Mouse (Mus musculus) granulocyte monocyte progenitor cell, adult 5-6 weeks (primary cell): ENCODE data around the gene Zer1. TPM values are rescaled to one million over a fixed set of nuclear protein-coding genes. Genes with fewer than 3 reads are reported as not detected.
A peak's percentile ranks its signal among the peaks of the same experiment; 100 is the strongest.
"Not testable (repeated sequence)": the region's sequence is repeated elsewhere in the genome, so short reads cannot be mapped to it uniquely, and the experiment has no call there.

Experiments
- ATAC-seq: replicated peaks from 2 replicates; pipeline ENCODE4 v1.8.0; 2016; ENCODE audit warnings: mild to moderate bottlenecking, moderate TSS enrichment, inconsistent platforms; ENCODE audit not compliant: poor library complexity, severe bottlenecking
- total RNA-seq, 2 experiments: library from RNA; stranded (forward) in 1 of 2; stranded (reverse) in 1 of 2; fragments of 200-712, 200-1000 nt in 1 of 2; fragments of >200 nt in 1 of 2; fragmentation: Nextera tagmentation in 1 of 2; gene quantifications; 2 replicates each; pipeline ENCODE4 v1.2.3; 2014 to 2017

The Zer1 gene
- total RNA-seq (2014; fragmentation: Nextera tagmentation) (18.3 and 22.7 TPM in 2 replicates), total RNA-seq (2017) (8.5 and 10.6 TPM in 2 replicates)

GRCm38 (mm10) chr2:30124472-30125274 lies at the start of gene Zer1:
Gene Zer1 (minus strand): TSS chr2:30124585.
- ATAC-seq, result peak; percentile 97

GRCm38 (mm10) chr2:30173541-30174240 lies 49.3 kb upstream of the Zer1 start:
- ATAC-seq, result no peak

- peak; percentile 2; the same call in 1 of the 2 replicates for ATAC-seq
Observed at GRCm38 (mm10) chr2:30171997-30172382, 47.6 kb upstream of the Zer1 start.

GRCm38 (mm10) chr2:30171371-30171996 lies 47.1 kb upstream of the Zer1 start, which contains the start of gene Endog:
Gene Endog (plus strand): TSS chr2:30171493.
- ATAC-seq, result peak; percentile 89

GRCm38 (mm10) chr2:30166677-30167076 lies 42.3 kb upstream of the Zer1 start:
- no peak for ATAC-seq

- ATAC-seq, result no peak
Observed at GRCm38 (mm10) chr2:30164340-30164932, 40.1 kb upstream of the Zer1 start.

- ATAC-seq, result peak; percentile 59; the same call in 1 of the 2 replicates
Observed at GRCm38 (mm10) chr2:30161809-30162208, 37.4 kb upstream of the Zer1 start.

GRCm38 (mm10) chr2:30159871-30160270 lies 35.5 kb upstream of the Zer1 start:
- not testable (repeated sequence) for ATAC-seq

- no peak for ATAC-seq
Observed at GRCm38 (mm10) chr2:30152616-30153015, 28.2 kb upstream of the Zer1 start.

GRCm38 (mm10) chr2:30151840-30152239 lies 27.5 kb upstream of the Zer1 start:
- no peak for ATAC-seq

GRCm38 (mm10) chr2:30147466-30147865 lies 23.1 kb upstream of the Zer1 start:
- ATAC-seq, result no peak

- ATAC-seq, result no peak
Observed at GRCm38 (mm10) chr2:30144436-30144835, 20.1 kb upstream of the Zer1 start.

- not testable (repeated sequence) for ATAC-seq
Observed at GRCm38 (mm10) chr2:30140021-30140420, 15.6 kb upstream of the Zer1 start.

- no peak for ATAC-seq
Observed at GRCm38 (mm10) chr2:30136458-30136857, 12.1 kb upstream of the Zer1 start.

- ATAC-seq, result no peak
Observed at GRCm38 (mm10) chr2:30134928-30135620, 10.7 kb upstream of the Zer1 start.

GRCm38 (mm10) chr2:30134378-30134711 lies 10.0 kb upstream of the Zer1 start:
- no peak for ATAC-seq

GRCm38 (mm10) chr2:30133613-30134377 lies 9.4 kb upstream of the Zer1 start, which contains the start of gene Tbc1d13:
Gene Tbc1d13 (plus strand): TSS chr2:30133746.
- peak; percentile 94 for ATAC-seq

- ATAC-seq, result peak; percentile 49
Observed at GRCm38 (mm10) chr2:30132801-30133612, 8.6 kb upstream of the Zer1 start.
